Mouse (Mus musculus) ES-Bruce4 (cell line): ENCODE measurements around the gene Unkl. TPM values are rescaled to one million over a fixed set of nuclear protein-coding genes. Genes with fewer than 3 reads are reported as not detected.
A peak's percentile ranks its signal among the peaks of the same experiment; 100 is the strongest.

Experiments
- H3K27ac ChIP-seq: 2 replicates; pipeline ENCODE4 v1.5.1; 2012; ENCODE audit warnings: low read length, inconsistent platforms; ENCODE audit not compliant: insufficient read depth
- H3K27me3 ChIP-seq: 2 replicates; pipeline ENCODE4 v1.6.1; 2012; ENCODE audit warnings: mild to moderate bottlenecking, low read length, inconsistent platforms; ENCODE audit not compliant: control insufficient read depth, poor library complexity, insufficient read depth, severe bottlenecking
- H3K36me3 ChIP-seq: 2 replicates; pipeline ENCODE4 v1.6.1; 2012; ENCODE audit warnings: inconsistent platforms, mild to moderate bottlenecking, low read length, moderate library complexity; ENCODE audit not compliant: control insufficient read depth, poor library complexity, insufficient read depth, severe bottlenecking
- H3K4me1 ChIP-seq: one replicate; pipeline ENCODE4 v1.8.1; 2011; ENCODE audit warnings: low read length; ENCODE audit not compliant: control insufficient read depth, insufficient read depth
- H3K4me3 ChIP-seq: 2 replicates; pipeline ENCODE4 v1.5.1; 2011; ENCODE audit warnings: low read depth, mild to moderate bottlenecking, low read length
- H3K9ac ChIP-seq: 2 replicates; pipeline ENCODE4 v1.6.1; 2012; ENCODE audit warnings: low read depth, mild to moderate bottlenecking, inconsistent platforms; ENCODE audit not compliant: poor library complexity, severe bottlenecking
- H3K9me3 ChIP-seq: replicated peaks from 2 replicates; pipeline ENCODE4 v1.6.1; 2012; ENCODE audit warnings: mild to moderate bottlenecking, low read length, inconsistent platforms; ENCODE audit not compliant: control insufficient read depth, poor library complexity, insufficient read depth, severe bottlenecking
- CTCF ChIP-seq: IDR thresholded peaks from one replicate; pipeline ENCODE4 v1.8.1; 2011; ENCODE audit warnings: low read depth, low read length
- EP300 ChIP-seq: IDR thresholded peaks from 2 replicates; pipeline ENCODE4 v1.6.1; 2011; ENCODE audit warnings: low read depth, low read length; ENCODE audit not compliant: insufficient read depth
- POLR2A ChIP-seq: IDR thresholded peaks from one replicate; pipeline ENCODE4 v1.8.1; 2011; ENCODE audit warnings: low read length; ENCODE audit not compliant: insufficient read depth
- polyA plus RNA-seq: library from polyadenylated mRNA; stranded (reverse); fragments of >200 nt; gene quantifications from 2 replicates; pipeline ENCODE4 v1.2.4, GENCODE M21; 2011; ENCODE audit warnings: low read depth; ENCODE audit not compliant: missing spikeins, insufficient read depth, insufficient read length

The Unkl gene
- polyA plus RNA-seq, 1 experiment: 22.9 TPM

GRCm38 (mm10) chr17:25274571-25275346 lies 86.6 kb downstream of the Unkl start, which contains the start of gene Ube2i:
Ube2i (minus strand) TSS chr17:25274622.
- H3K27me3 ChIP-seq: no peaks in the 10 kb centered on the region
- H3K4me1 ChIP-seq: peaks cover 2% of the 10 kb centered on the region
- TF ChIP-seq EP300 (no peak), POLR2A (no peak), CTCF (no peak)
- H3K9me3 ChIP-seq: no peaks in the 10 kb centered on the region
- peaks cover 7% of the 10 kb centered on the region for H3K36me3 ChIP-seq
- peak within 1 kb of the TSS; percentile 91 for H3K9ac ChIP-seq
- peak within 1 kb of the TSS; percentile 95 for H3K4me3 ChIP-seq
- peak within 1 kb of the TSS; percentile 89 for H3K27ac ChIP-seq

- H3K4me3 ChIP-seq: no peak overlapping the region
- no peak for TF ChIP-seq EP300
- TF ChIP-seq CTCF: no peak
- no peak for TF ChIP-seq POLR2A
- no peak overlapping the region for H3K27ac ChIP-seq
- no peak overlapping the region for H3K9ac ChIP-seq
- peaks cover 1% of the 10 kb centered on the region for H3K4me1 ChIP-seq
- H3K9me3 ChIP-seq: no peaks in the 10 kb centered on the region
- H3K27me3 ChIP-seq: no peaks in the 10 kb centered on the region
- peaks cover 3% of the 10 kb centered on the region; the same call in 1 of the 2 replicates for H3K36me3 ChIP-seq
Observed at GRCm38 (mm10) chr17:25275833-25276232, 87.6 kb downstream of the Unkl start.

- H3K9ac ChIP-seq: peak overlapping the region; percentile 41
- peaks cover 3% of the 10 kb centered on the region; the same call in 1 of the 2 replicates for H3K9me3 ChIP-seq
- peaks cover 3% of the 10 kb centered on the region for H3K4me1 ChIP-seq
- TF ChIP-seq CTCF (no peak), POLR2A (peak; percentile 92)
- H3K4me3 ChIP-seq: peak overlapping the region; percentile 48
- no peaks in the 10 kb centered on the region for H3K36me3 ChIP-seq
- 0 out of 2 replicates have a peak overlapping the region, but pooled peaks have one; percentile 26 for H3K27ac ChIP-seq
- H3K27me3 ChIP-seq: no peaks in the 10 kb centered on the region
Observed at GRCm38 (mm10) chr17:25282133-25282532, 93.9 kb downstream of the Unkl start.

Other genes starting within 250 kb of the Unkl start
- gene Jpt2, start 227.7 kb upstream of the Unkl start, polyA plus RNA-seq: 220 and 226 TPM in 2 replicates
- gene Cramp1l, start 172.6 kb upstream of the Unkl start, polyA plus RNA-seq: 18.1 and 19.4 TPM in 2 replicates
- 24.2 and 32.6 TPM in 2 replicates for gene Ift140, start 172.3 kb upstream of the Unkl start, polyA plus RNA-seq
- 0.70 TPM in 1 of 2 replicates, not detected in the other for gene Tmem204, start 104.8 kb upstream of the Unkl start, polyA plus RNA-seq
- 17.1 and 18.3 TPM in 2 replicates for gene Telo2, start 72.4 kb upstream of the Unkl start, polyA plus RNA-seq
- not detected in 2 replicates for gene Ptx4, start 67.6 kb upstream of the Unkl start, polyA plus RNA-seq
- gene Clcn7, start 55.0 kb upstream of the Unkl start, polyA plus RNA-seq: 16.0 and 20.9 TPM in 2 replicates
- not detected in 2 replicates for gene Ccdc154, start 25.9 kb upstream of the Unkl start, polyA plus RNA-seq
- not detected in 2 replicates for gene Gm38655, start 12.9 kb upstream of the Unkl start, polyA plus RNA-seq
- 13.6 and 14.9 TPM in 2 replicates for gene BC003965, start 3.8 kb upstream of the Unkl start, polyA plus RNA-seq
- gene Gnptg, start 51.7 kb downstream of the Unkl start, polyA plus RNA-seq: 15.2 and 19.5 TPM in 2 replicates
- 23.5 and 25.2 TPM in 2 replicates for gene Tsr3, start 51.8 kb downstream of the Unkl start, polyA plus RNA-seq
- 1.3 and 1.6 TPM in 2 replicates for gene Baiap3, start 68.0 kb downstream of the Unkl start, polyA plus RNA-seq
- 430 and 432 TPM in 2 replicates for gene Ube2i, start 86.2 kb downstream of the Unkl start, polyA plus RNA-seq
- gene Prss34, start 110.0 kb downstream of the Unkl start, polyA plus RNA-seq: not detected in 2 replicates
- not detected in 2 replicates for gene Prss28, start 120.2 kb downstream of the Unkl start, polyA plus RNA-seq
- gene Prss29, start 130.3 kb downstream of the Unkl start, polyA plus RNA-seq: not detected in 2 replicates
- gene Tpsab1, start 157.2 kb downstream of the Unkl start, polyA plus RNA-seq: not detected in 2 replicates
- gene Tpsb2, start 177.9 kb downstream of the Unkl start, polyA plus RNA-seq: not detected in 2 replicates
- not detected in 2 replicates for gene Tpsg1, start 180.9 kb downstream of the Unkl start, polyA plus RNA-seq
- gene Cacna1h, start 245.4 kb downstream of the Unkl start, polyA plus RNA-seq: 4.4 and 5.6 TPM in 2 replicates